Mouse (Mus musculus): ENCODE results near the gene Map2k6. TPM values are rescaled to one million over a fixed set of nuclear protein-coding genes. Genes with fewer than 3 reads are reported as not detected.

The Map2k6 gene
- polyA plus RNA-seq, 1 experiment from 2014 or later, result 31.5 TPM

- 0 out of 2 replicates have a peak, but pooled peaks cover 3% of the 10 kb centered on the region for H3K27me3 ChIP-seq
- 94% methylated on average over 3 of the region's 3 CpGs for WGBS
- peaks cover 20% of the 10 kb centered on the region for H3K4me1 ChIP-seq
- no peak overlapping the region for H3K4me3 ChIP-seq
- no peak overlapping the region for H3K9ac ChIP-seq (replicated peaks)
- no peak overlapping the region for H3K4me2 ChIP-seq (replicated peaks)
- no peak overlapping the region for H3K27ac ChIP-seq (replicated peaks)
- 0 out of 2 replicates have a peak, but pooled peaks cover 7% of the 10 kb centered on the region for H3K36me3 ChIP-seq
- ATAC-seq (ENCODE audit: low FRiP score, low read depth), result no peak
- no peaks in the 10 kb centered on the region for H3K9me3 ChIP-seq
Observed at GRCm38 (mm10) chr11:110438135-110438534, 39.2 kb downstream of the Map2k6 start.

- Histone ChIP-seq H3K9me3 (no peaks in the 10 kb centered on the region), H3K4me2 (replicated peaks) (no peak overlapping the region), H3K4me1 (peaks cover 20% of the 10 kb centered on the region), H3K36me3 (0 out of 2 replicates have a peak, but pooled peaks cover 7% of the 10 kb centered on the region), H3K27me3 (0 out of 2 replicates have a peak, but pooled peaks cover 3% of the 10 kb centered on the region), H3K4me3 (no peak overlapping the region), H3K9ac (replicated peaks) (no peak overlapping the region), H3K27ac (replicated peaks) (no peak overlapping the region)
- WGBS, result 79% methylated on average over 4 of the region's 4 CpGs
- ATAC-seq (ENCODE audit: low FRiP score, low read depth), result no peak
Observed at GRCm38 (mm10) chr11:110438700-110439296, 39.9 kb downstream of the Map2k6 start.

- ATAC-seq (ENCODE audit: low FRiP score, low read depth), result no peak
- H3K27me3 ChIP-seq, result 0 out of 2 replicates have a peak, but pooled peaks cover 3% of the 10 kb centered on the region
- 0 out of 2 replicates have a peak, but pooled peaks cover 7% of the 10 kb centered on the region for H3K36me3 ChIP-seq
- no peaks in the 10 kb centered on the region for H3K9me3 ChIP-seq
- H3K4me2 ChIP-seq (replicated peaks), result no peak overlapping the region
- H3K4me3 ChIP-seq, result no peak overlapping the region
- 68% methylated on average over 7 of the region's 7 CpGs for whole genome bisulfite sequencing
- no peak overlapping the region for H3K27ac ChIP-seq (replicated peaks)
- peaks cover 20% of the 10 kb centered on the region for H3K4me1 ChIP-seq
- no peak overlapping the region for H3K9ac ChIP-seq (replicated peaks)
Observed at GRCm38 (mm10) chr11:110439354-110439753, 40.4 kb downstream of the Map2k6 start.

GRCm38 (mm10) chr11:110444576-110444975 is 45.7 kb downstream of the Map2k6 start:
- Histone ChIP-seq H3K27me3 (peaks cover 11% of the 10 kb centered on the region; the same call in 1 of the 2 replicates), H3K9ac (replicated peaks) (no peak overlapping the region), H3K9me3 (no peaks in the 10 kb centered on the region), H3K4me3 (no peak overlapping the region), H3K36me3 (no peaks in the 10 kb centered on the region), H3K4me1 (peaks cover 23% of the 10 kb centered on the region), H3K27ac (replicated peaks) (no peak overlapping the region), H3K4me2 (replicated peaks) (no peak overlapping the region)
- 90% methylated on average over 6 of the region's 6 CpGs for WGBS
- ATAC-seq (ENCODE audit: low FRiP score, low read depth), result no peak

- H3K27me3 ChIP-seq, result peaks cover 11% of the 10 kb centered on the region; the same call in 1 of the 2 replicates
- peak overlapping the region; percentile 26; the same call in 1 of the 2 replicates for H3K4me3 ChIP-seq
- peak overlapping the region; percentile 43; the same call in 1 of the 2 replicates for H3K9ac ChIP-seq (replicated peaks)
- ATAC-seq (ENCODE audit: low FRiP score, low read depth), result no peak
- H3K9me3 ChIP-seq, result no peaks in the 10 kb centered on the region
- no peaks in the 10 kb centered on the region for H3K36me3 ChIP-seq
- no peak overlapping the region for H3K27ac ChIP-seq (replicated peaks)
- 2% methylated on average over 7 of the region's 7 CpGs for WGBS
- H3K4me1 ChIP-seq, result peaks cover 32% of the 10 kb centered on the region
- H3K4me2 ChIP-seq (replicated peaks), result peak overlapping the region; percentile 48
Observed at GRCm38 (mm10) chr11:110448131-110448725, 49.3 kb downstream of the Map2k6 start.

GRCm38 (mm10) chr11:110448726-110449161 is 49.8 kb downstream of the Map2k6 start:
- Histone ChIP-seq H3K27ac (replicated peaks) (0 out of 2 replicates have a peak overlapping the region, but pooled peaks have one; percentile 15), H3K4me1 (peaks cover 32% of the 10 kb centered on the region), H3K4me3 (peak overlapping the region; percentile 26), H3K4me2 (replicated peaks) (peak overlapping the region; percentile 48), H3K9me3 (no peaks in the 10 kb centered on the region), H3K36me3 (no peaks in the 10 kb centered on the region), H3K27me3 (peaks cover 11% of the 10 kb centered on the region; the same call in 1 of the 2 replicates), H3K9ac (replicated peaks) (peak overlapping the region; percentile 43)
- peak; percentile 55; the same call in 1 of the 2 replicates for ATAC-seq (ENCODE audit: low FRiP score, low read depth)
- under 1% methylated on average over 12 of the region's 12 CpGs for WGBS

GRCm38 (mm10) chr11:110449183-110449582 is 50.3 kb downstream of the Map2k6 start:
- Histone ChIP-seq H3K36me3 (no peaks in the 10 kb centered on the region), H3K27ac (replicated peaks) (0 out of 2 replicates have a peak overlapping the region, but pooled peaks have one; percentile 15), H3K9me3 (no peaks in the 10 kb centered on the region), H3K4me3 (peak overlapping the region; percentile 26), H3K27me3 (peaks cover 11% of the 10 kb centered on the region; the same call in 1 of the 2 replicates), H3K9ac (replicated peaks) (peak overlapping the region; percentile 43; the same call in 1 of the 2 replicates), H3K4me2 (replicated peaks) (peak overlapping the region; percentile 48), H3K4me1 (peaks cover 32% of the 10 kb centered on the region)
- WGBS, result 6% methylated on average over 11 of the region's 11 CpGs
- ATAC-seq (ENCODE audit: low FRiP score, low read depth), result no peak; the same call in 1 of the 2 replicates

- Histone ChIP-seq H3K27ac (replicated peaks) (no peak overlapping the region), H3K4me1 (peaks cover 32% of the 10 kb centered on the region), H3K4me2 (replicated peaks) (no peak overlapping the region), H3K27me3 (peaks cover 11% of the 10 kb centered on the region; the same call in 1 of the 2 replicates), H3K36me3 (no peaks in the 10 kb centered on the region), H3K4me3 (no peak overlapping the region), H3K9ac (replicated peaks) (no peak overlapping the region), H3K9me3 (no peaks in the 10 kb centered on the region)
- WGBS, result 72% methylated on average over 15 of the region's 15 CpGs
- ATAC-seq (ENCODE audit: low FRiP score, low read depth), result no peak
Observed at GRCm38 (mm10) chr11:110450091-110450757, 51.3 kb downstream of the Map2k6 start.

- Histone ChIP-seq H3K4me2 (replicated peaks) (no peak overlapping the region), H3K4me1 (peaks cover 32% of the 10 kb centered on the region), H3K36me3 (no peaks in the 10 kb centered on the region), H3K9me3 (no peaks in the 10 kb centered on the region), H3K27me3 (peaks cover 11% of the 10 kb centered on the region; the same call in 1 of the 2 replicates), H3K4me3 (no peak overlapping the region), H3K27ac (replicated peaks) (no peak overlapping the region), H3K9ac (replicated peaks) (no peak overlapping the region)
- WGBS, result 97% methylated on average over 4 of the region's 4 CpGs
- ATAC-seq (ENCODE audit: low FRiP score, low read depth), result no peak
Observed at GRCm38 (mm10) chr11:110450758-110451121, 51.8 kb downstream of the Map2k6 start.

- 88% methylated on average over 7 of the region's 7 CpGs for WGBS
- Histone ChIP-seq H3K27me3 (0 out of 2 replicates have a peak, but pooled peaks cover 6% of the 10 kb centered on the region), H3K9me3 (no peaks in the 10 kb centered on the region), H3K4me3 (no peak overlapping the region), H3K36me3 (no peaks in the 10 kb centered on the region), H3K4me1 (peaks cover 35% of the 10 kb centered on the region), H3K27ac (replicated peaks) (no peak overlapping the region), H3K9ac (replicated peaks) (no peak overlapping the region), H3K4me2 (replicated peaks) (no peak overlapping the region)
- no peak for ATAC-seq (ENCODE audit: low FRiP score, low read depth)
Observed at GRCm38 (mm10) chr11:110451590-110451989, 52.7 kb downstream of the Map2k6 start.

- Histone ChIP-seq H3K4me2 (replicated peaks) (no peak overlapping the region), H3K4me3 (no peak overlapping the region), H3K36me3 (no peaks in the 10 kb centered on the region), H3K27ac (replicated peaks) (no peak overlapping the region), H3K4me1 (peaks cover 23% of the 10 kb centered on the region), H3K9ac (replicated peaks) (no peak overlapping the region), H3K9me3 (no peaks in the 10 kb centered on the region), H3K27me3 (no peaks in the 10 kb centered on the region)
- no peak for ATAC-seq (ENCODE audit: low FRiP score, low read depth)
- 95% methylated on average over 5 of the region's 5 CpGs for WGBS
Observed at GRCm38 (mm10) chr11:110453445-110454154, 54.7 kb downstream of the Map2k6 start.

Data from midbrain, embryonic 12.5 days (tissue).